12 mouse cellular contexts compared by ENCODE assay signal in genomic region chr11:88825909-88826308, GRCm38 (mm10). TPM values are rescaled to one million over a fixed set of nuclear protein-coding genes. Genes with fewer than 3 reads are reported as not detected.
DNase-seq lines count a peak whose midpoint lies in the region; ATAC-seq and TF ChIP-seq lines count a peak whose summit lies in the region.
"Had no signal": no experiment of that assay in that cellular context is flagged by ENCODE, and none has a peak within 500 bp of the region (broad histone marks: within the 10 kb centered on the region; RNA-seq: fewer than 3 reads in every experiment).

No protein-coding gene starts in this region.

- no peak overlapping the region for H3K27ac ChIP-seq in hindbrain, postnatal 0 days
- no peak overlapping the region for H3K27ac ChIP-seq in hindbrain, embryonic 14.5 days
- 0 out of 2 replicates have a peak overlapping the region, but pooled peaks have one; percentile 30 for H3K27ac ChIP-seq in embryonic facial prominence, embryonic 10.5 days (replicated peaks)
- H3K27ac ChIP-seq: forebrain, embryonic 13.5 days had no signal

- peak; percentile 65 for TF ChIP-seq CTCF in hindbrain, postnatal 0 days (IDR thresholded peaks at IDR 0.05; ENCODE audit: low read depth)
- TF ChIP-seq CTCF in brain, embryonic 14.5 days (IDR thresholded peaks at IDR 0.05; ENCODE audit: borderline replicate concordance, extremely low read depth, insufficient read depth, insufficient read length) = peak; percentile 46; the same call in 1 of the 2 replicates

- ATAC-seq in hindbrain, postnatal 0 days = no peak
- ATAC-seq in hindbrain, embryonic 14.5 days (ENCODE audit: low FRiP score) = no peak
- ATAC-seq: forebrain, embryonic 13.5 days had no signal

- H3K4me3 ChIP-seq in hindbrain, postnatal 0 days (ENCODE audit: low read length) = no peak overlapping the region
- H3K4me3 ChIP-seq in hindbrain, embryonic 14.5 days (replicated peaks; ENCODE audit: low read length) = no peak overlapping the region
- H3K4me3 ChIP-seq in embryonic facial prominence, embryonic 10.5 days = no peak overlapping the region
- H3K4me3 ChIP-seq: forebrain, embryonic 13.5 days had no signal

- H3K4me2 ChIP-seq in hindbrain, postnatal 0 days (ENCODE audit: low read depth, low read length) = no peak overlapping the region
- H3K4me2 ChIP-seq in hindbrain, embryonic 14.5 days (replicated peaks) = no peak overlapping the region
- H3K4me2 ChIP-seq: forebrain, embryonic 13.5 days had no signal

- peaks cover 10% of the 10 kb centered on the region; the same call in 1 of the 2 replicates for H3K4me1 ChIP-seq in hindbrain, postnatal 0 days (ENCODE audit: insufficient read depth, low read length)
- H3K4me1 ChIP-seq in hindbrain, embryonic 14.5 days (replicated peaks; ENCODE audit: control insufficient read depth, insufficient read depth, low read length) = peaks cover 12% of the 10 kb centered on the region
- H3K4me1 ChIP-seq in embryonic facial prominence, embryonic 10.5 days = peaks cover 21% of the 10 kb centered on the region

- H3K27me3 ChIP-seq in hindbrain, postnatal 0 days (ENCODE audit: insufficient read depth, low read length) = no peaks in the 10 kb centered on the region
- H3K27me3 ChIP-seq in hindbrain, embryonic 14.5 days (ENCODE audit: control insufficient read depth, insufficient read depth, low read length) = no peaks in the 10 kb centered on the region
- peaks cover 14% of the 10 kb centered on the region for H3K27me3 ChIP-seq in embryonic facial prominence, embryonic 10.5 days (replicated peaks; ENCODE audit: low read depth, poor library complexity, severe bottlenecking)
- H3K27me3 ChIP-seq: forebrain, embryonic 13.5 days had no signal

- H3K36me3 ChIP-seq in hindbrain, postnatal 0 days (ENCODE audit: insufficient read depth, low read length) = no peaks in the 10 kb centered on the region
- peaks cover 9% of the 10 kb centered on the region for H3K36me3 ChIP-seq in hindbrain, embryonic 14.5 days (replicated peaks; ENCODE audit: control insufficient read depth, insufficient read depth)
- peaks cover 14% of the 10 kb centered on the region for H3K36me3 ChIP-seq in embryonic facial prominence, embryonic 10.5 days (replicated peaks)

- 25% methylated on average over 7 of the region's 7 CpGs for WGBS in hindbrain, postnatal 0 days
- WGBS in hindbrain, embryonic 14.5 days = 43% methylated on average over 7 of the region's 7 CpGs
- 54% methylated on average over 7 of the region's 7 CpGs for WGBS in embryonic facial prominence, embryonic 10.5 days

- no peaks in the 10 kb centered on the region for H3K9me3 ChIP-seq in hindbrain, postnatal 0 days (ENCODE audit: low read length)
- H3K9me3 ChIP-seq in hindbrain, embryonic 14.5 days (ENCODE audit: control insufficient read depth, low read length) = no peaks in the 10 kb centered on the region
- no peaks in the 10 kb centered on the region for H3K9me3 ChIP-seq in embryonic facial prominence, embryonic 10.5 days
- H3K9me3 ChIP-seq: forebrain, embryonic 13.5 days had no signal

- TF ChIP-seq POLR2A in brain, embryonic 14.5 days (IDR thresholded peaks at IDR 0.05; ENCODE audit: borderline replicate concordance, extremely low read depth, insufficient read depth, insufficient read length, poor library complexity, severe bottlenecking) = no peak

- DNase-seq in hindbrain, postnatal 0 days (ENCODE audit: low spot score) = peak; percentile 73
- no peak for DNase-seq in hindbrain, embryonic 14.5 days (ENCODE audit: low spot score)
- peak; percentile 30 for DNase-seq in lung, postnatal 10 days
- DNase-seq in lung, postnatal 14 days = no peak
- peak; percentile 74 for DNase-seq in brain, embryonic 14.5 days (ENCODE audit: low read depth)
- no peak for DNase-seq in embryonic facial prominence, embryonic 10.5 days (ENCODE audit: low spot score)
- no peak for DNase-seq in thymus, postnatal 25 days
- DNase-seq: heart, postnatal 4 days; kidney, postnatal 14 days; lung, postnatal 36 days; right cerebral cortex, postnatal 14 days had no signal

- H3K9ac ChIP-seq in hindbrain, postnatal 0 days (replicated peaks; ENCODE audit: low read length) = no peak overlapping the region
- no peak overlapping the region for H3K9ac ChIP-seq in hindbrain, embryonic 14.5 days
- H3K9ac ChIP-seq: forebrain, embryonic 13.5 days had no signal

RNA-seq across cellular contexts. Expression of gene Akap1, which starts 38.5 kb away (rescaled TPM):
- 38.7 and 51.5 TPM in 2 replicates for total RNA-seq in hindbrain, postnatal 0 days (2014; rRNA removed)
- 19.5 and 20.8 TPM in 2 replicates for polyA plus RNA-seq in hindbrain, postnatal 0 days (2015; fragmentation: Nextera tagmentation; extraction: Ambion mirVana)
- polyA plus RNA-seq in hindbrain, embryonic 14.5 days (2014; fragmentation: Nextera tagmentation; extraction: Ambion mirVana) = 26.0 and 26.6 TPM in 2 replicates
- 52.8 and 54.1 TPM in 2 replicates for polyA plus RNA-seq in brain, embryonic 14.5 days (2012; rRNA removed)
- polyA plus RNA-seq in embryonic facial prominence, embryonic 10.5 days (2016; fragmentation: Nextera tagmentation; extraction: Ambion mirVana) = 16.9 and 17.1 TPM in 2 replicates

Comparison
In these comparisons a context has a peak if more than half of its experiments do, and no peak if none do; other contexts are left out.
1. DNase-seq: peak in hindbrain, postnatal 0 days (single experiment), lung, postnatal 10 days (single experiment) and brain, embryonic 14.5 days (single experiment); none in hindbrain, embryonic 14.5 days (single experiment), lung, postnatal 14 days (single experiment), embryonic facial prominence, embryonic 10.5 days (single experiment) and thymus, postnatal 25 days (single experiment).